Mouse (Mus musculus) fat pad, adult 2 months (tissue): ENCODE measurements at regions not wholly inside any gene's neighbourhood (a gene's known extent, or its start where the extent isn't known, plus 50 kb on each side); places are given as distances from the start of the nearest gene placed in this dataset.

ENCODE experiments used
- DNase-seq: peaks from one replicate; pipeline ENCODE4 v3.0.0-alpha.2; 2011; ENCODE audit warnings: low read depth, low spot score; ENCODE audit errors: extremely low read depth

DNA sequence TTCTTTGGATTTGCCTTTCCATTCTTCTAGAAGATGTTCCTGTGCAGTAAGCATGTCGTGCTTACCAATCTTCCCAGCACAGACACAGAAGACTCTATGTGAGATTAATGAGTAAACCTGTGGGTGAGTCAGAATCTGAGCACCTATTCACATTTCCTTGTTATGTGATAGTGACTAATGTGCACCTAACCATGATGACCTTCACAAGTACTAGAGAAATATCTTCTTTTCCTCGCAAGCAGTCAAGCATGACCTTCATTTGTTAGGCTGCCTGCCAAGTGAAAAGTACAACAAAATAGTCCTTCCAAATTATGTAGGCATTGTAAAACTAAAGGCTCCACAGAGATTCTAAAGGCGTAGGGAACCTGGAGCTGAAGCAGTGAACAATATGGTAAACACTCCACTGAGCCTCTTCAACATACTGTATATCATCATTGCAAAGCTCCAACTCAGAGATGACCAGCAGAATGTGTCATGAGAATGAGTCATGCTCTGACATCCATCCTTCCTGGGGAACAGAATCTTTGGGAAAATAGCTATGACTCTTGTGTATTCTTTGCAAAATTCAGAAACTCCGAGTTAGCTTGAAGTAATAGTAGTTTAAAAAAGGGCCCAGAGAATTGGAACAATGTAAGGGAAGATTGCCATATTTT lies 480.0 kb upstream of the Slit2 start:
- no peak for DNase-seq

DNA sequence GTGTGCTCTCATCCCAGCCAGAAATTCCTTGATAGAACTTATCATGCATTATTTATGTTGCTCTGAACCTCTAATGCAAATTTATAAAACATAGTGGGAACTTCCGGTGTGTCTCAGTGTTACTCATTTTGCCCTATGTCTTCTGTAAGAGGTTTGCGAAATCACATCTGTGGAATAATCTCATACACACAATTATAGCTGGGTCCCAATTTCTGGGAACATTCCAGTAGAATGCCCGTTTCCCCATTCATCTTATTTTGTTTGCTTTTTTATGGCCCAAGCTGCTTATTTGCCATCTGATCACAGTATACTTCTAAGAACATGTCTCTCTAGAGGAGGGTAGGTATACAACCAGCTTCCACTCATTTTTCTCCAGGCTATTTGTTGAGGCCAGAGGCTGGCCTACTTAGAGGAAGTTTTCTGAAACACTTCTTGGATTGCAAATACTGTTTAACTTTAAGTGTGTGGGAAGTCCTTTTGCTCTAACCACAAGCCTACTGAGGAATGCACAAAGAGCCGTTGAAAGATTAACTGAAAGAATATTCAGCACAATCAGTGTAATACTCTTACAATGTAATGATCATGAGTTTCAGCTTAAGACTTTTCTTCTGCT lies 474.1 kb upstream of the Slit2 start:
- no peak for DNase-seq

DNA sequence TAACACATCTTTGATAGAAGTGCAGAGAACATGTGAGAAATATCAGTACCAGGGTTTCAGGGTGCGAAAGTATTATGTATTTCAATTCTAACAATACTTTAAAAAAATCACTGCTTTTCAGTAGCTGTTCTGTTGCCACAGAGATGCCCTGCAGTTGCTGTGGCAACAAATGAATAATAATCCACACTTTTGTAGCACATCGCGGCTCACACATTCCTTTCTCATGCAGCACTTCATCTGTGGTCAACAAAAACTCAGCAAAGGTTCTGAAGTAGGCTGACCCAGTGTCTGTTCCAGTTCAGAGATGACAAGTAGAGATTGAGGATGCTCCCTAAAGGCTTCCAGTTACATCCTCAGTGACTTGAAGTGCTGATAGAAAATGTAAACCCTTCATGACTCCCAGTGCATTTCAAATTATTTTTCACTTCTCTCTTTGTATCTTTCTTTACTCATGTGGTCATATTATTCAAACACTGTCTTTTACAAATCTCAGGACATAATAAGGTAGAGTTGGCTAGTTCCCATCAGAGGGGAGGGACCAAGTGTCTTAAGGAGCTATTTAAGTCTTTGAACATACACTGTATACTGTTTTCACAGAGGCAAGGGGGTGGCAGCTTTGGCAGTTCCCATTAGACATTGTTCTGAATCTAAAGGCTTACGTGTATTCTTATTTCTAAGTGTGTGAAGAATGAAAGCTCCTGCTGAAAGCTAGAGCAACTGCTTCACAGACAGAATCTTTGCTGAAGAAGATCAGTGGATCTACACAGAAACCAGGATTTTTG lies 460.6 kb upstream of the Slit2 start:
- no peak for DNase-seq

DNA sequence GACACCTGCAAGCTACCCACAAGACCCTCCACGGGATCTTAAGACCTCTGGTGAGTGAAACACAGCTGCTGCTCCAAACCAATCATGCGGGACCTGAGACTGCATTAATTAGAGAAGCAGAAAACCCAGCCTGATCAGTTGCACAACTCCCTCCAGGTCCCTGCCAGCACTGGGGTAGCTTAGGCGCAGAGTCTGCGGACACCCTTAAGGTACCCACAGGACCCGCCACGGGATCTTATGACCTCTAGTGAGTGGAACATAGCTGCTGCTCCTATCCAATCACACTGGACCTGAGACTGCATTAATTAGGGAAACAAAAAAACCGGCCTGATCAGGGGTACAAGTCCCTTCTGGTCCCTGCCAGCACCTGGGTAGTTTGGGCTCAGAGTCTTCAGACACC lies 454.3 kb upstream of the Slit2 start:
- no peak for DNase-seq

DNA sequence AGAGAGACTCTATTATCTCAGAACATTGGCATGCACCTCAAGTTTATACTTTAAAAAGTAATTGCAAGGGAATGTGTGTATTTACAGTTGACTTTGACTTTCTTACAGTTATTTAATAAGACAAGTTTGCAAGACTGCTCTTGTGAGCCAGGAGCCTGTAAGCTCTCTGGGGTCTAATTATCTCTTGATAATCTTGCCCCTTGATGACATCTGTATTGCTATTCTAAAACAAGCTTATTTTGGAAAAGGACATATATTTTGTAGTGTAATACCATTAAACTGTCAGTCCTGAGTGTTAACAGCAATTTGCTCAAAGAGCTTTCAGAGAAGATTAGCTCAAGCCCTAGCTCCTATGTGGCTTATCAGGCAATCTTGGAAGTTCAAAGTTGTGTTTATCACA lies 445.4 kb upstream of the Slit2 start:
- DNase-seq: no peak

DNA sequence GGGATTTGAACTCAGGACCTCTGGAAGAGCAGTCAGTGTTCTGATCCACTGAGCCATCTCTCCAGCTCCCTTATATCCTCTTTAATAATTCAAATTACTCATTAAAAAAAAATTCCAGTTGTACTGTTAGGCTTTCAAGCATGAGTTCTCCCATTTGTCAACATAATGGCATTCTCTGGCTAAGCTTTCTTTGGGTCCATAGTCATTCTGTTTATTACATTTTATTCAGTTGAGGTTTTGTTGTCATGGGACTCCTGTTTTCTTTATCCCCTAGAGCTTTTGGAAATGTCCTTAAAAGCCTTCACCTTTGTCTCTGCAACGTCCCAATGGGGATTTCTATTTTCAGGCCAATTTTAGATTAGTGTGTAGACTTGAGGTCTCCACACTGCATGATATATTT lies 440.7 kb upstream of the Slit2 start:
- no peak for DNase-seq

DNA sequence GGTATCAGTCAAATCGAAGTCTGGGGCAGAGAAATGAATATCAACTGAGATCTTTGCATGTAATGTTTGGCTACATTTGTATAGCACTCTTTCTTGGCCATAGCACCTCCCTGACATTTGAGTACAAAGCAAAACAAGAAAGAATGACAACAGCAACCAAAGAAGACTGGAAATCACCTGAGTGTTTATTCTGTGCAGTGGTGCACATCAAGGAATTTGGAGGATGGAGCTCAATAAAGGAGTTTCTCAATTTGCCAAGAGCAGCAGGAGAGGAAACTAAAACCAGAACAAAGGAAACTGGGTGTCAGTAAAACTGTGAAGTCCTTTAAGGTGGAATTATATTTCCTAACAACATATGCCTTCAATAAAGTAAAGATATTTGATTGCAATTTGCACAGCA lies 426.2 kb upstream of the Slit2 start:
- DNase-seq: no peak

DNA sequence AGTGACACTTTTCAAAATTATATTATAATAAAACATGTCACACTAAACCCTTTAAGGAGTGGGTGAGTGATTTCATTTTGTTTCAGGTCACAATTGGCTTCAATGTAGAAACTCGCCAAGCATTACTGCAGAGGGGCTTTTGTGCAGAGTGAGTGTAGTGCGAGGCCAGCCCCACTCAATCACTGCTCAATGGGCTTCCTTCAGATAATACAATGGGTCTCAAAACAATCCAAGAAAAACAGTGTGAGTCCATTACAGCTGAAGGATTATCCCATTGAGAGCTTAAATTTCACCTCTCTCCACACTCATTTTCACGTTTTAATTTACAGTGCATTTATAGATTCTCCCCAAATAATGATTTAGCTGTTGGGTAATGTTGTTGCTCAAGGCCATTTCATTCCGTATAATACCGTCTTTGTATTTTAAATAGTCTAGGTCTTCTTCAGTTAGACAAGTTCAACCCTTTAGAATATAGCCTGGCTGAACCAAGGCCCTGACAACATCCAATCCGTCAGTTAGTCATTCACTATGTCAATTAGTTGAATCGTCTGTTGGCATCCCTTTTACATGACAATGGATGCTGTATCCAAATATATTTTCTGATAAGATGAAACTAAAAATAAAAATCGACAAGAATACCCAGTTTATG lies 425.7 kb upstream of the Slit2 start:
- DNase-seq: no peak
